Comparison of ENCODE assay signal across 11 mouse cellular contexts in the genomic region with DNA sequence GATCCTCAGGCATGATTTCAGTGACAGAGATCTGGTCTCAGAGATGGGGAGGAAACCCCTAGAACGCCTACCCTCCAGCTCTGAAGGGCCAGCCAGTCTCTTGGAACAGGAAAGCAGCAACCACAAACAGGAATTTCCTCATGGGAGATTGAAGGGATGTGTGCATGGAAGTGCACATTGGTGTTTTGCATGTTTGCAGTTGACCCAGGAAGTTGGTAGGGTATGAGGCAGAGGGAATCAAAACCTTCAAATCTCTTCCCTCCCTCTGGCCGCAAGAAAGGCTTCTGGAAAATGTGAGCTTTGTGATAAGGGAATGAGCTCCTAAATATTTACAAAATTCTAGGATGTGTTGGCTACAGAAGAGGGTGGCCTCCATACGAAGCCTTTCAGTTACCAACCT. TPM values are rescaled to one million over a fixed set of nuclear protein-coding genes. Genes with fewer than 3 reads are reported as not detected.
DNase-seq lines count a peak whose midpoint lies in the region; ATAC-seq and TF ChIP-seq lines count a peak whose summit lies in the region.
"Had no signal": no experiment of that assay in that cellular context is flagged by ENCODE, and none has a peak within 500 bp of the region (broad histone marks: within the 10 kb centered on the region; RNA-seq: fewer than 3 reads in every experiment).

No protein-coding gene starts in this region.

- 39% methylated on average over 3 of the region's 3 CpGs for WGBS in heart, postnatal 0 days
- WGBS in intestine, embryonic 16.5 days = 62% methylated on average over 3 of the region's 3 CpGs

- H3K4me1 ChIP-seq in heart, postnatal 0 days (ENCODE audit: control insufficient read depth, insufficient read depth) = peaks cover 58% of the 10 kb centered on the region
- peaks cover 31% of the 10 kb centered on the region for H3K4me1 ChIP-seq in intestine, embryonic 16.5 days (ENCODE audit: control insufficient read depth, insufficient read depth, low read length)

- H3K4me3 ChIP-seq in heart, postnatal 0 days (ENCODE audit: low read depth, low read length) = no peak overlapping the region
- no peak overlapping the region for H3K4me3 ChIP-seq in intestine, embryonic 16.5 days (ENCODE audit: low read length)
- H3K4me3 ChIP-seq: left cerebral cortex, adult 2 months; neural tube, embryonic 12.5 days had no signal

- DNase-seq in heart, postnatal 0 days (ENCODE audit: low spot score) = no peak
- DNase-seq in heart, adult 8-10 months (ENCODE audit: low spot score) = no peak
- DNase-seq in lung, adult 18-20 months = peak; percentile 41 to 56
- no peak for DNase-seq in lung, postnatal 14 days
- peak; percentile 71 for DNase-seq in lung, postnatal 25 days (ENCODE audit: low spot score)
- DNase-seq in layer of hippocampus, adult 18-20 months (ENCODE audit: low spot score in 2 of 2) = no peak
- DNase-seq: thymus, adult 18-20 months had no signal

- 0 out of 2 replicates have a peak overlapping the region, but pooled peaks have one; percentile 65 for H3K4me2 ChIP-seq in heart, postnatal 0 days (ENCODE audit: low read depth, low read length)
- H3K4me2 ChIP-seq in intestine, embryonic 16.5 days (ENCODE audit: low read depth, low read length) = no peak overlapping the region

- peak overlapping the region; percentile 64 for H3K27ac ChIP-seq in heart, postnatal 0 days (ENCODE audit: low read depth)
- H3K27ac ChIP-seq in intestine, embryonic 16.5 days (ENCODE audit: low read length) = 0 out of 2 replicates have a peak overlapping the region, but pooled peaks have one; percentile 0
- H3K27ac ChIP-seq: left cerebral cortex, adult 2 months; neural tube, embryonic 12.5 days had no signal

- H3K9ac ChIP-seq in heart, postnatal 0 days (replicated peaks; ENCODE audit: low read depth, low read length) = no peak overlapping the region
- H3K9ac ChIP-seq in intestine, embryonic 16.5 days (ENCODE audit: low read depth, low read length) = no peak overlapping the region
- H3K9ac ChIP-seq: neural tube, embryonic 12.5 days had no signal

- no peak for ATAC-seq in heart, postnatal 0 days (ENCODE audit: insufficient read depth, low read depth)
- no peak for ATAC-seq in intestine, embryonic 16.5 days
- ATAC-seq: forebrain, embryonic 16.5 days had no signal

- H3K9me3 ChIP-seq in heart, postnatal 0 days (replicated peaks; ENCODE audit: control insufficient read depth, low read length) = no peaks in the 10 kb centered on the region
- H3K9me3 ChIP-seq in intestine, embryonic 16.5 days (ENCODE audit: control insufficient read depth, low read length) = no peaks in the 10 kb centered on the region
- H3K9me3 ChIP-seq: neural tube, embryonic 12.5 days had no signal

- H3K27me3 ChIP-seq in heart, postnatal 0 days (ENCODE audit: control insufficient read depth, insufficient read depth, low read length) = no peaks in the 10 kb centered on the region
- H3K27me3 ChIP-seq in intestine, embryonic 16.5 days (replicated peaks; ENCODE audit: control insufficient read depth, insufficient read depth, low read length) = no peaks in the 10 kb centered on the region
- H3K27me3 ChIP-seq: neural tube, embryonic 12.5 days had no signal

- H3K36me3 ChIP-seq in heart, postnatal 0 days (replicated peaks; ENCODE audit: control insufficient read depth, insufficient read depth, low read length) = peaks cover 9% of the 10 kb centered on the region; the same call in 1 of the 2 replicates
- no peaks in the 10 kb centered on the region for H3K36me3 ChIP-seq in intestine, embryonic 16.5 days (ENCODE audit: control insufficient read depth, insufficient read depth, low read length)
- H3K36me3 ChIP-seq: neural tube, embryonic 12.5 days had no signal

- no peak for TF ChIP-seq EP300 in heart, postnatal 0 days (IDR thresholded peaks at IDR 0.05; ENCODE audit: low read depth)

- TF ChIP-seq CTCF in heart, postnatal 0 days (IDR thresholded peaks at IDR 0.05; ENCODE audit: low read depth) = no peak

RNA-seq across cellular contexts. Expression of a gene that starts 33.0 kb away (rescaled TPM):
- 21.7 and 24.9 TPM in 2 replicates for total RNA-seq in heart, postnatal 0 days (2014; rRNA removed; ENCODE audit: low replicate concordance)
- polyA plus RNA-seq in heart, postnatal 0 days (2015; fragmentation: Nextera tagmentation; extraction: Ambion mirVana) = 5.1 and 5.4 TPM in 2 replicates
- total RNA-seq in heart, adult 8-10 months (2022) = 10 to 100 TPM; 40.9 to 59.4 (median 57.3) TPM
- 5.1 TPM in 2 replicates for polyA plus RNA-seq in intestine, embryonic 16.5 days (2015; fragmentation: Nextera tagmentation; extraction: Ambion mirVana)
- 10 to 100 TPM; 27.2 to 27.4 TPM for total RNA-seq in layer of hippocampus, adult 18-20 months (2021)

Comparison
In these comparisons a context has a peak if more than half of its experiments do, and no peak if none do; other contexts are left out.
1. DNase-seq: peak in lung, adult 18-20 months (2 of 2) and lung, postnatal 25 days (single experiment); none in heart, postnatal 0 days (single experiment), heart, adult 8-10 months (single experiment), lung, postnatal 14 days (single experiment) and layer of hippocampus, adult 18-20 months (0 of 2).